Mouse (Mus musculus): ENCODE measurements at regions not wholly inside any gene's neighbourhood (a gene's known extent, or its start where the extent isn't known, plus 50 kb on each side); places are given as distances from the start of the nearest gene placed in this dataset.

GRCm38 (mm10) chr11:91463578-91464401 is 113.6 kb downstream of the Kif2b start:
- Histone ChIP-seq H3K36me3 (ENCODE audit: control insufficient read depth in 1 of 2, insufficient read depth in 2 of 2, low read length in 2 of 2) (no peaks in the 10 kb centered on the region), H3K4me1 (ENCODE audit: control insufficient read depth in 1 of 2, insufficient read depth in 2 of 2, low read length in 2 of 2) (no peaks in the 10 kb centered on the region), H3K79me2 (ENCODE audit: control insufficient read depth, insufficient read depth, low read length, poor library complexity) (no peaks in the 10 kb centered on the region), H3K9ac (ENCODE audit: control insufficient read depth, low read depth, low read length, poor library complexity, severe bottlenecking) (no peak overlapping the region), H3K27me3 (ENCODE audit: control insufficient read depth in 1 of 2, insufficient read depth in 2 of 2, low read length in 2 of 2) (no peaks in the 10 kb centered on the region), H3K9me3 (replicated peaks; ENCODE audit: insufficient read depth, low read length) (no peaks in the 10 kb centered on the region), H3K4me3 (ENCODE audit: control insufficient read depth in 1 of 2, insufficient read depth in 1 of 2, low read depth in 2 of 2, low read length in 2 of 2) (no peak overlapping the region), H3K27ac (ENCODE audit: control insufficient read depth, low read depth, low read length) (no peak overlapping the region)
- no peak for DNase-seq (ENCODE audit: low read depth, low spot score)
- TF ChIP-seq MYB (IDR thresholded peaks at IDR 0.05; ENCODE audit: low read depth, low read length) (no peak), USF1 (IDR thresholded peaks at IDR 0.05; ENCODE audit: low read depth, low read length) (no peak), MAZ (IDR thresholded peaks at IDR 0.05; ENCODE audit: low read depth, low read length) (no peak), TBP (IDR thresholded peaks at IDR 0.05; ENCODE audit: low read depth, low read length) (no peak), TCF12 (IDR thresholded peaks at IDR 0.05; ENCODE audit: low read depth, low read length) (no peak), ELF1 (IDR thresholded peaks at IDR 0.05; ENCODE audit: low read depth, low read length) (no peak), UBTF (IDR thresholded peaks at IDR 0.05; ENCODE audit: borderline replicate concordance, insufficient read depth, low read depth, low read length) (no peak), JUND (IDR thresholded peaks at IDR 0.05; ENCODE audit: low read depth, low read length) (no peak), POLR2AphosphoS5 (IDR thresholded peaks at IDR 0.05; ENCODE audit: borderline replicate concordance, low read depth, low read length) (no peak), GABPA (IDR thresholded peaks at IDR 0.05; ENCODE audit: low read depth, low read length) (no peak), SIN3A (IDR thresholded peaks at IDR 0.05; ENCODE audit: low read length) (no peak), ETS1 (IDR thresholded peaks at IDR 0.05; ENCODE audit: low read depth, low read length) (no peak), POLR2A (IDR thresholded peaks at IDR 0.05; ENCODE audit: control insufficient read depth in 1 of 2, insufficient read depth in 1 of 2, low read depth in 1 of 2, low read length in 2 of 2, poor library complexity in 1 of 2) (no peak), KAT2A (conservative IDR thresholded peaks at IDR 0.05; ENCODE audit: low read depth, low read length) (no peak), MYC (IDR thresholded peaks at IDR 0.05; ENCODE audit: low read depth, low read length) (no peak), ZC3H11A (IDR thresholded peaks at IDR 0.05; ENCODE audit: low read depth, low read length) (no peak), NELFE (IDR thresholded peaks at IDR 0.05; ENCODE audit: low read depth, low read length) (no peak), ZMIZ1 (IDR thresholded peaks at IDR 0.05; ENCODE audit: low read depth, low read length) (no peak)

- no peaks in the 10 kb centered on the region for H3K9me3 ChIP-seq (replicated peaks; ENCODE audit: insufficient read depth, low read length)
- no peak for TF ChIP-seq CHD2 (IDR thresholded peaks at IDR 0.05; ENCODE audit: low read length)
- no peak for TF ChIP-seq JUND (IDR thresholded peaks at IDR 0.05; ENCODE audit: low read depth, low read length)
- no peak for TF ChIP-seq ELF1 (IDR thresholded peaks at IDR 0.05; ENCODE audit: low read depth, low read length)
- no peak for TF ChIP-seq MYC (IDR thresholded peaks at IDR 0.05; ENCODE audit: low read depth, low read length)
- no peak for TF ChIP-seq BHLHE40 (IDR thresholded peaks at IDR 0.05; ENCODE audit: borderline replicate concordance, low read depth, low read length)
- TF ChIP-seq MAX (IDR thresholded peaks at IDR 0.05; ENCODE audit: low read length) = no peak
- no peak for TF ChIP-seq MYB (IDR thresholded peaks at IDR 0.05; ENCODE audit: low read depth, low read length)
- no peak for TF ChIP-seq MAZ (IDR thresholded peaks at IDR 0.05; ENCODE audit: low read depth, low read length)
- TF ChIP-seq USF2 (IDR thresholded peaks at IDR 0.05; ENCODE audit: borderline replicate concordance in 1 of 2, insufficient read depth in 1 of 2, low read depth in 1 of 2, low read length in 2 of 2) = no peak
- no peak for TF ChIP-seq TBP (IDR thresholded peaks at IDR 0.05; ENCODE audit: low read depth, low read length)
- TF ChIP-seq CHD1 (IDR thresholded peaks at IDR 0.05; ENCODE audit: low read depth, low read length) = no peak
- no peak for TF ChIP-seq SIN3A (IDR thresholded peaks at IDR 0.05; ENCODE audit: low read length)
- TF ChIP-seq ZC3H11A (IDR thresholded peaks at IDR 0.05; ENCODE audit: low read depth, low read length) = no peak
- no peak for TF ChIP-seq KAT2A (conservative IDR thresholded peaks at IDR 0.05; ENCODE audit: low read depth, low read length)
- no peaks in the 10 kb centered on the region for H3K27me3 ChIP-seq (ENCODE audit: control insufficient read depth in 1 of 2, insufficient read depth in 2 of 2, low read length in 2 of 2)
- no peak overlapping the region for H3K9ac ChIP-seq (ENCODE audit: control insufficient read depth, low read depth, low read length, poor library complexity, severe bottlenecking)
- H3K27ac ChIP-seq (ENCODE audit: control insufficient read depth, low read depth, low read length) = no peak overlapping the region
- no peaks in the 10 kb centered on the region for H3K4me1 ChIP-seq (ENCODE audit: control insufficient read depth in 1 of 2, insufficient read depth in 2 of 2, low read length in 2 of 2)
- H3K79me2 ChIP-seq (ENCODE audit: control insufficient read depth, insufficient read depth, low read length, poor library complexity) = no peaks in the 10 kb centered on the region
- H3K4me3 ChIP-seq (ENCODE audit: control insufficient read depth in 1 of 2, insufficient read depth in 1 of 2, low read depth in 2 of 2, low read length in 2 of 2) = no peak overlapping the region
- H3K36me3 ChIP-seq (ENCODE audit: control insufficient read depth in 1 of 2, insufficient read depth in 2 of 2, low read length in 2 of 2) = no peaks in the 10 kb centered on the region
- no peak for DNase-seq (ENCODE audit: low read depth, low spot score)
Observed at GRCm38 (mm10) chr11:91461946-91462345, 115.4 kb downstream of the Kif2b start.
